ENCODE assay signal across 25 mouse cellular contexts in genomic region chr11:93658719-93659118, GRCm38 (mm10).
"Had no signal": no experiment of that assay in that cellular context is flagged by ENCODE, and none has a peak within 500 bp of the region (broad histone marks: within the 10 kb centered on the region; RNA-seq: fewer than 3 reads in every experiment).

No protein-coding gene starts in this region.

- H3K27ac ChIP-seq: heart, embryonic 10.5 days; hindbrain, embryonic 13.5 days; intestine, embryonic 15.5 days; kidney, embryonic 15.5 days; kidney, postnatal 0 days; limb, embryonic 13.5 days; limb, embryonic 15.5 days; liver, embryonic 12.5 days; liver, embryonic 14.5 days had no signal

- H3K9me3 ChIP-seq: heart, embryonic 10.5 days; heart, embryonic 12.5 days; hindbrain, embryonic 13.5 days; intestine, embryonic 15.5 days; kidney, embryonic 15.5 days; limb, embryonic 13.5 days; limb, embryonic 15.5 days; liver, embryonic 12.5 days had no signal

- ATAC-seq: hindbrain, embryonic 16.5 days; inflammation-experienced regulatory T-cells, adult 6 months; intestine, embryonic 15.5 days; intestine, postnatal 0 days; liver, embryonic 12.5 days had no signal

- H3K36me3 ChIP-seq: heart, embryonic 10.5 days; heart, embryonic 12.5 days; hindbrain, embryonic 13.5 days; intestine, embryonic 15.5 days; kidney, embryonic 15.5 days; limb, embryonic 13.5 days; limb, embryonic 15.5 days; liver, embryonic 12.5 days had no signal

- H3K4me2 ChIP-seq: heart, embryonic 12.5 days; hindbrain, embryonic 13.5 days; intestine, embryonic 15.5 days; kidney, embryonic 15.5 days; limb, embryonic 13.5 days; limb, embryonic 15.5 days; liver, embryonic 12.5 days had no signal

- H3K9ac ChIP-seq: heart, embryonic 12.5 days; hindbrain, embryonic 13.5 days; intestine, embryonic 15.5 days; kidney, embryonic 15.5 days; limb, embryonic 13.5 days; limb, embryonic 15.5 days; liver, embryonic 12.5 days; liver, embryonic 14.5 days had no signal

- H3K27me3 ChIP-seq: heart, embryonic 12.5 days; hindbrain, embryonic 13.5 days; intestine, embryonic 15.5 days; kidney, embryonic 15.5 days; liver, embryonic 12.5 days had no signal

- DNase-seq: gastrocnemius, postnatal 14 days; gastrocnemius, postnatal 36 days; heart, adult 18-20 months; heart, postnatal 10 days; heart, postnatal 36 days; kidney, adult 18-20 months; kidney, adult 9 months; kidney, postnatal 14 days; kidney, postnatal 36 days; layer of hippocampus, adult 9-11 months; layer of hippocampus, postnatal 36 days; left cerebral cortex, postnatal 4 days had no signal

- H3K4me1 ChIP-seq: heart, embryonic 10.5 days; heart, embryonic 12.5 days; hindbrain, embryonic 13.5 days; intestine, embryonic 15.5 days; kidney, embryonic 15.5 days; limb, embryonic 15.5 days; liver, embryonic 12.5 days had no signal

- H3K4me3 ChIP-seq: heart, embryonic 10.5 days; heart, embryonic 12.5 days; hindbrain, embryonic 13.5 days; intestine, embryonic 15.5 days; kidney, embryonic 15.5 days; limb, embryonic 13.5 days; limb, embryonic 15.5 days; liver, embryonic 12.5 days had no signal
